Mouse (Mus musculus) spleen, adult 18-20 months (tissue): ENCODE results near the gene Zfp710.

Experiments
- DNase-seq, 2 experiments: peaks; one replicate each; pipeline ENCODE4 v3.0.0; 2022; ENCODE audit warnings: mixed read lengths in 2 of 2

The Zfp710 gene

GRCm38 (mm10) chr7:80058405-80059063, 33.9 kb downstream of the Zfp710 start:
- no peak for DNase-seq

GRCm38 (mm10) chr7:80059064-80059838, 34.6 kb downstream of the Zfp710 start:
- no peak for DNase-seq

DNA sequence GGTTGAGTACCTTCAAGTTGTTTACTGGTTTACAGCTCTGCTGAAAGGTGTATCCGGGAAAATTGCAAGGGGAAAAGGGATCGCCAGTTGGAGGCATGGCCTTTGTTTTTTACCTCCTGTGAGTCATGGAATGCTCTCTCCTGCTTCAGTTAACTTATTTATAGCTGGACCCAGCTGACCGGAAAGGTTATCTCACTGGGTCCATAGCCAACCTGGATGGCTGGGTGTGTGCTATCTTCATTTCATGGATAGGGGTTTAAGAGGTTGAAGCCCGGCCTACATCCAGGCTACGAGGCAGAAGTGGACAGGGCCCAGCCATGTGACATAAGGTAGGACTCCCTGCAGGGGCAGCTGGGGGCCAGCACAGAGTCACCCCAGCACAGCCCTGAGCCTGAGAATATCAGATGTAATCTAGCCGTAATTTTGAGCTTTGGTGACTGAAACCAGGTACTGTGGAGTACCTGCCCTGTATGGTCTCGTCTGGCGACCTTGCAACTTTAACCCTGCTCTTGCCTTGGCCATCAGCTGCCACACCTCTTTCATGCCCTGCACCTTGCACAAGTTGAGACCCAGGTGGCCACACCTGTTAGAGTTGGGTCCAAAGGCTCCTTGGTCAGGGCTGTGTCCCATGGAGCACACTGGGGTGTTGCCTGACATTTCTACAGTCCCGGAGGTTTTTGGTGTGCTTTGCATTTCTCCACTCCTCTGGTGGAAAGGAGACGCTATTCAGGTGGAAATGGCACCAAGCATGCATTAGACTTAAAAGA, 35.6 kb downstream of the Zfp710 start:
- no peak for DNase-seq

DNA sequence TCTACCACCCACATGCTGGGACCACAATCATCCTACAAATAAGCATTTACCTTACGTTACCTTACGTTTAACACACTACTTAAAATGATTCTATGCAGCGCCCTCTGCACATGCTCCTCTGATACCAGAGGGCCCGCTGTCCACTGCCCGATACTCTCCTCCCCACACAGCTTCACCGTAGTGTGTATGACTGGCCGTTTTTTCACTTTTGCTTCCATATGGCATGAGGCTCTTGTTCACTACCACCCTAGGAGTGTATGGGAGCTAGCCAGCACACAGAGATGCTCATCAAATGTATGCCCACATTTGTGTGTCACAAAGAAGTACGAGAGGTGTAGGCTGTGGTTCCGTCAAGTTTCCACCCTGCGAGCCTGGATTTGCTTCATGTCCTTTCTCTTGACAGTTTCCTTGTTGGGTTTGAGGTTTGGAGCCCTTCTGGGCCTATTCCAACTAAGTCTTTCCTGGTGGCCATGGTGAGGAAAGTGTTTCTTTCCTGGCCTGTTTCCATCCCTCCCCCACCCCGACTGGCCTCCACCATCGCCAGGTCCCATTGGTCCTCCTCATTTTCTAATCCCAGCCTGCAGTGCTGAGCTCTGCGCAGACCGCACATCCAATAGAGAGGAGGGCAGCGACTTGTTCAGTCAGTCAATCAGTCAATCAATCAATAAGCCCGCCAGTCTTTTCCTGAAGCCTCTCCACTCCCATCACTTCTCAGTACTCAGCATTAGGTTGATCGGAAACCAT, 37.6 kb downstream of the Zfp710 start:
- DNase-seq: no peak

DNA sequence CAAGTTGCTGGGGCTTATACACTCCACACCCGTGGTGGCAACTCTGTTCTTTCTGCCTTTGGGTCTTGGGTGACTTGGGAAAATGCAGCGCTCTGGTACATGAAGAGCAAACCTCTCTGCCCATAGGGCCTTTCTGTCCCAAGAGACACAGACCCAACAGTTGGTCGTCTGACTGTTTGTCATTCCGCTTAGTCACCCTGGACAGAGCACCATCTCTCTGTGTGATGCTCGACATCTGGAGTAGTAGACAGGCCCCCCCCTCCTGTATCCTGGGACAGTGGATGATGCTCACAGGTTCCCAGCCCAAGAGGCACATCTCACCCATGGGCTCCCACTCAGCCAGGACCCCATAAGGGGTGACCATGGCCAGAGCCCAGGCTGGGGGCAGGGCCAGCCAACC, 38.6 kb downstream of the Zfp710 start:
- DNase-seq: no peak

GRCm38 (mm10) chr7:80063902-80064736, 39.5 kb downstream of the Zfp710 start:
- no peak for DNase-seq

- no peak for DNase-seq
Observed at GRCm38 (mm10) chr7:80065250-80065649, 40.6 kb downstream of the Zfp710 start.

GRCm38 (mm10) chr7:80066675-80067455, 42.3 kb downstream of the Zfp710 start:
- no peak for DNase-seq

DNA sequence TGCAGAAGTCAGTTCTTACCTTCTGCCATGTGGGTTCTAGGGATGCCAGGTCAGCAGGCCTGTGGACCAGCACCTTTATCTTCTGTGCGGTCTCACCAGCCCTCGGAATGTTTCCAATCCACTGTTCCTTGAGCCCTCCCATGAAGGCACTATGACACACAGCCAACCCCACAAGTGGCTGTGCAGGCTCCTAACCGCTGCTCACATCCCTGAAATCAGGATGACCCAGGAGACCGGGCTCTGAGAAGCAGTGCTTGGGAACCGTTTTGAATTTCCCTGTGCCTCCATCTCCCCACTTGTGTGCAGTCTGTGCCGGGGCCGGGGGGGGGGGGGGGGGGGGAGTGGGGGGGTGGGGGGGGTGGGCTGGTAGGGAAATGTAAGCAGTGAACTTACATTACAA, 43.7 kb downstream of the Zfp710 start:
- DNase-seq: no peak

DNA sequence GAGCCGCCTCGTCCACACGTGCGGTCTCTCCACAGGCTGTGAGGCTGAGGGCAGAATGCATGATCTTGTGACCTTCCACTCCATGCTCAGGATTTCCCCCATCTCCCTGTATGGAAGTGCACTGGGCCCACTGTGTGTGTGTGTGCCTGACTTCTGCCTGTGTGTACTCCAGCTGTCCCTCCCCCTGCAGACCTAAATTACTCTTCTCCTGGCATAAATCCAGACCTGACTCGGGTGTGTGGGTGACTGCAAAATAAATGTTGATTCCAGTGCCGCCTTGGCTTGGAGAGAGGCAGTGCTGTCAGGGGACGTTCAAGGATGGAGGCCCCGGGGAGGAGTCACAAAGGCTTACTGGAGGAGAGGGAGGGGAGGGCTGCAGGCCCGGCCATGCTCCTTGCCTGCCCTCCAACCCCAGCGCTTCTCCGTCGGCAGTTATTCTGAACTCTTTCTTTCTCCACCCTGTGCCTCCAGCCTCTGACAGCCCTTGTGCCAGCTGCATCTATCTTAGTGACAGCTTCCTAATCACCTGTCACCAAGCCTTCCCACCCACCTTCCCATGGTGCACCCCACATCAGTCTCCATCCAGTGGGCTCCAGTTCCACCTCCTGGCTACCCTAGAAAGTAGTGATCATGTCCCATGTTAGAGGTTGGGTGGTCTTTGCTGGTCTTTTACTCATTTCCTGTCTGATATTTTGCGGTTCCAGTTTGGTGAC, 45.2 kb downstream of the Zfp710 start:
- no peak for DNase-seq

- no peak for DNase-seq
Observed at GRCm38 (mm10) chr7:80071209-80071608, 46.6 kb downstream of the Zfp710 start.

GRCm38 (mm10) chr7:80072297-80072696, 47.7 kb downstream of the Zfp710 start:
- DNase-seq: no peak

GRCm38 (mm10) chr7:80073506-80073905, 48.9 kb downstream of the Zfp710 start:
- no peak for DNase-seq

GRCm38 (mm10) chr7:80074921-80075441, 50.4 kb downstream of the Zfp710 start:
- DNase-seq: peak; percentile 53 to 61

- no peak for DNase-seq
Observed at GRCm38 (mm10) chr7:80075946-80076583, 51.5 kb downstream of the Zfp710 start.

DNA sequence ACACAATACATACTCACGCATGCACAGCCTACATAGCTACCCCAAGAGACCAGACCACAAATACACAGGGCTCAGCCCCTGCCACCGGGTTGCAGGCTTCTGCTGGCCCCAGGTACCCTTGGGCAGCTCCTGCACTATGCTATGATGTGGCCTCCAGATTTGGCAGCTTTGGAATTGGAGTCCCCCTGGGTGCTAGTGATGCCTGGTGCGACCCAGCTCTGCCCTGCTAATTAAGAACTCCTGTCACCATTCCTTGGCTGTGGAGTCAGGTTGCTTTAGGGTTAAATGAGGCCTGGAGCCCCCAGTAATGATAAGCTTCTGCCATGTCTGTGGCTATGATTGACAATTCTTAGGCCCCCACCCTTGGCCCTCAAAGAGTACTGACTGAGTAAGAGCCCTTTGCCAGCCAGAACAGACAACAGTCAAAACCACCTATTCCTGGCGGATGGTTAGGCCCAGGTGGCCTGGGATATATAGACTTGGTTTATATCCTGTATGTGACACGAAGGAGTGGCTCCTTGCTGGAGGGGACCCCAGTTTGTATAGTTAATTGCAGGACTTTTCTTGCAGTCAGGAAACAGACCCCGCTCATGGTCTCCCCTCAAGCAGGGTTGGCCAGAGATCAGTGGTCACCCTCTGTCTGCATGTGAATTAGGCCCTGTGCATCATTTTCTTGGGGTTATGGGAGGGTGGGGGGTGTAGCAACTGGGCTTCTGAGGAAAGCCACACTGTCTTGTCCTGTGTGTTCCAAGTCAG, 52.5 kb downstream of the Zfp710 start:
- no peak for DNase-seq

GRCm38 (mm10) chr7:80077801-80078200, 53.2 kb downstream of the Zfp710 start:
- no peak for DNase-seq

DNA sequence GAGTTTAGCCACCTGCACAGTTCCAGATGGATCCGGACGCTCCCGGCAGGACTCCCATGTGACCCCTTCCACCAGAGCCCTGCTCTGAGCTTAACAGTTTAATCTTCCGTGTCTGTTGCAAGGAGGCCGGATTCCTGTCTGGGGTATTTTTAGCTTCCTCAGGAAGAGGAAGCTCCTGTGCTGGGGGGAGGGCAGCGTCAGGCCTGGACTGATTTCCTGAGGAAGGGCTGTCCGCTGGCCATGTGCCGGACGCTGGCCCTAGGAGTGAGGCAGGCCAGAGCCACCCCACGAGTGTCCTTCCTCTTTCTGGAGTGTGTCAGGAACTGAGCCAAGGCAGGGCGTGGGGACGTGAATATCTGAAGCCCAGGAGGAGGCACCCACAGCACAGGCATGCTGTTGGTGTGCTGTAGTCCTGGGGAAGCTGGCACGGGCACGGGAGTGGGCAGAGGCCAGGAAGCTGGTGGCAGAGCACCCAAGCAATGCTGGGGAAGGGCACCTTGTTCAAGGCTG, 54.2 kb downstream of the Zfp710 start:
- peak; percentile 53 to 59 for DNase-seq
